8 mouse cellular contexts compared by ENCODE assay signal in genomic region chr5:112276267-112276873, GRCm38 (mm10). TPM values are rescaled to one million over a fixed set of nuclear protein-coding genes. Genes with fewer than 3 reads are reported as not detected.
DNase-seq lines count a peak whose midpoint lies in the region; ATAC-seq and TF ChIP-seq lines count a peak whose summit lies in the region.

TSS of gene Tpst2 (plus strand) at chr5:112276691.

- H3K27ac ChIP-seq in heart, embryonic 12.5 days (ENCODE audit: poor library complexity, severe bottlenecking), result peak within 1 kb of the TSS; percentile 66; the same call in 1 of the 2 replicates
- H3K27ac ChIP-seq in kidney, postnatal 0 days, result peak within 1 kb of the TSS; percentile 85
- H3K27ac ChIP-seq in liver, embryonic 11.5 days (ENCODE audit: low read depth, low read length), result peak within 1 kb of the TSS; percentile 63
- peak within 1 kb of the TSS; percentile 33; the same call in 1 of the 2 replicates for H3K27ac ChIP-seq in stomach, embryonic 14.5 days (ENCODE audit: low read length)

- no peaks in the 10 kb centered on the region for H3K9me3 ChIP-seq in heart, embryonic 12.5 days (replicated peaks)
- H3K9me3 ChIP-seq in kidney, postnatal 0 days (replicated peaks; ENCODE audit: low read length), result no peaks in the 10 kb centered on the region
- no peaks in the 10 kb centered on the region for H3K9me3 ChIP-seq in liver, embryonic 11.5 days (ENCODE audit: control insufficient read depth, low read length)
- H3K9me3 ChIP-seq in stomach, embryonic 14.5 days (ENCODE audit: control insufficient read depth, low read depth, low read length), result no peaks in the 10 kb centered on the region

- H3K4me3 ChIP-seq in heart, embryonic 12.5 days, result peak within 1 kb of the TSS; percentile 69
- peak within 1 kb of the TSS; percentile 76 for H3K4me3 ChIP-seq in kidney, postnatal 0 days (replicated peaks; ENCODE audit: low read depth, low read length)
- H3K4me3 ChIP-seq in liver, embryonic 11.5 days (ENCODE audit: low read depth, low read length), result peak within 1 kb of the TSS; percentile 83
- peak within 1 kb of the TSS; percentile 76 for H3K4me3 ChIP-seq in stomach, embryonic 14.5 days (ENCODE audit: low read depth, low read length)

- H3K9ac ChIP-seq in heart, embryonic 12.5 days, result peak within 1 kb of the TSS; percentile 80
- peak within 1 kb of the TSS; percentile 80 for H3K9ac ChIP-seq in kidney, postnatal 0 days (ENCODE audit: low read depth, low read length)
- H3K9ac ChIP-seq in liver, embryonic 11.5 days (ENCODE audit: low read depth, low read length), result peak within 1 kb of the TSS; percentile 89
- H3K9ac ChIP-seq in stomach, embryonic 14.5 days (replicated peaks; ENCODE audit: low read depth, low read length), result peak within 1 kb of the TSS; percentile 73

- peaks cover 7% of the 10 kb centered on the region for H3K27me3 ChIP-seq in heart, embryonic 12.5 days (replicated peaks)
- H3K27me3 ChIP-seq in kidney, postnatal 0 days (ENCODE audit: insufficient read depth, low read length), result no peaks in the 10 kb centered on the region
- no peaks in the 10 kb centered on the region for H3K27me3 ChIP-seq in liver, embryonic 11.5 days (replicated peaks; ENCODE audit: control insufficient read depth, insufficient read depth, low read length)
- no peaks in the 10 kb centered on the region for H3K27me3 ChIP-seq in stomach, embryonic 14.5 days (ENCODE audit: control insufficient read depth, insufficient read depth, low read length)

- peak; percentile 91 for ATAC-seq in erythroid progenitor cell, adult 5-6 weeks (replicated peaks; ENCODE audit: low FRiP score, poor library complexity, severe bottlenecking)
- ATAC-seq in heart, embryonic 12.5 days (ENCODE audit: insufficient number of reproducible peaks, low FRiP score), result peak; percentile 97
- peak; percentile 92 for ATAC-seq in kidney, postnatal 0 days (replicated peaks; ENCODE audit: low FRiP score, low read depth)
- peak; percentile 94 for ATAC-seq in liver, embryonic 11.5 days (replicated peaks; ENCODE audit: low FRiP score)
- ATAC-seq in stomach, embryonic 14.5 days (ENCODE audit: insufficient number of reproducible peaks, insufficient read depth, low FRiP score, low read depth), result peak; percentile 96

- peaks cover 39% of the 10 kb centered on the region for H3K4me1 ChIP-seq in heart, embryonic 12.5 days (replicated peaks)
- H3K4me1 ChIP-seq in kidney, postnatal 0 days (replicated peaks; ENCODE audit: insufficient read depth, low read length), result peaks cover 27% of the 10 kb centered on the region
- peaks cover 41% of the 10 kb centered on the region for H3K4me1 ChIP-seq in liver, embryonic 11.5 days (replicated peaks; ENCODE audit: control insufficient read depth, insufficient read depth, low read length)
- H3K4me1 ChIP-seq in stomach, embryonic 14.5 days (ENCODE audit: control insufficient read depth, insufficient read depth, low read length), result peaks cover 9% of the 10 kb centered on the region; the same call in 1 of the 2 replicates

- H3K36me3 ChIP-seq in heart, embryonic 12.5 days, result no peaks in the 10 kb centered on the region
- H3K36me3 ChIP-seq in kidney, postnatal 0 days (ENCODE audit: insufficient read depth, low read length), result no peaks in the 10 kb centered on the region
- H3K36me3 ChIP-seq in liver, embryonic 11.5 days (ENCODE audit: control insufficient read depth, insufficient read depth, low read length), result no peaks in the 10 kb centered on the region
- no peaks in the 10 kb centered on the region for H3K36me3 ChIP-seq in stomach, embryonic 14.5 days (ENCODE audit: control insufficient read depth, insufficient read depth, low read length)

- DNase-seq in CD4-positive helper T cell, adult 2 months (ENCODE audit: low read depth, low spot score), result peak; percentile 100
- DNase-seq in brain, embryonic 18.5 days (ENCODE audit: low read depth, low spot score), result peak; percentile 98
- DNase-seq in kidney, postnatal 0 days (ENCODE audit: low spot score), result peak; percentile 100
- DNase-seq in liver, embryonic 11.5 days (ENCODE audit: low spot score), result peak; percentile 100
- peak; percentile 100 for DNase-seq in naive thymus-derived CD4-positive, alpha-beta T cell, adult 2 months (ENCODE audit: low read depth)

- peak; percentile 26; the same call in 1 of the 2 replicates for TF ChIP-seq CTCF in kidney, postnatal 0 days (IDR thresholded peaks at IDR 0.05; ENCODE audit: low read depth)

- under 1% methylated on average over 62 of the region's 62 CpGs for WGBS in heart, embryonic 12.5 days
- WGBS in kidney, postnatal 0 days, result under 1% methylated on average over 62 of the region's 62 CpGs
- WGBS in liver, embryonic 11.5 days, result under 1% methylated on average over 62 of the region's 62 CpGs
- WGBS in stomach, embryonic 14.5 days, result under 1% methylated on average over 62 of the region's 62 CpGs

- peak within 1 kb of the TSS; percentile 83 for H3K4me2 ChIP-seq in heart, embryonic 12.5 days
- peak within 1 kb of the TSS; percentile 88 for H3K4me2 ChIP-seq in kidney, postnatal 0 days (ENCODE audit: low read length)
- peak within 1 kb of the TSS; percentile 83 for H3K4me2 ChIP-seq in liver, embryonic 11.5 days
- peak within 1 kb of the TSS; percentile 83 for H3K4me2 ChIP-seq in stomach, embryonic 14.5 days (replicated peaks; ENCODE audit: low read depth, low read length)

RNA-seq across cellular contexts. Expression of gene Tpst2, which starts in this region (rescaled TPM):
- 3.4 and 6.5 TPM in 2 replicates for total RNA-seq in erythroid progenitor cell, adult 5-6 weeks (2015; ENCODE audit: low replicate concordance)
- total RNA-seq in erythroid progenitor cell, adult 5-6 weeks (2017; ENCODE audit: low replicate concordance), result 5.8 and 19.2 TPM in 2 replicates
- 34.4 and 36.4 TPM in 2 replicates for polyA plus RNA-seq in heart, embryonic 12.5 days (2016; fragmentation: Nextera tagmentation; extraction: Ambion mirVana)
- polyA plus RNA-seq in kidney, postnatal 0 days (2015; fragmentation: Nextera tagmentation; extraction: Ambion mirVana), result 63.8 and 65.5 TPM in 2 replicates
- 66.0 and 66.7 TPM in 2 replicates for polyA plus RNA-seq in liver, embryonic 11.5 days (2014; fragmentation: Nextera tagmentation; extraction: Ambion mirVana)
- 35.3 and 38.4 TPM in 2 replicates for polyA plus RNA-seq in stomach, embryonic 14.5 days (2014; fragmentation: Nextera tagmentation; extraction: Ambion mirVana)

Comparison
In these comparisons a context has a peak if more than half of its experiments do, and no peak if none do; other contexts are left out.
1. Peak in every context shown above with its lines: DNase-seq, ATAC-seq, H3K4me3 ChIP-seq and H3K27ac ChIP-seq.
2. H3K27ac ChIP-seq: peak in every context shown above with its lines; median percentile 85 in kidney, postnatal 0 days; 66 in heart, embryonic 12.5 days; 63 in liver, embryonic 11.5 days; 33 in stomach, embryonic 14.5 days.